Mouse (Mus musculus) lung, postnatal 10 days (tissue): ENCODE data around the gene Atf6.

Source experiments
- DNase-seq: peaks from one replicate; pipeline ENCODE4 v3.0.0; 2021

Gene Atf6

DNA sequence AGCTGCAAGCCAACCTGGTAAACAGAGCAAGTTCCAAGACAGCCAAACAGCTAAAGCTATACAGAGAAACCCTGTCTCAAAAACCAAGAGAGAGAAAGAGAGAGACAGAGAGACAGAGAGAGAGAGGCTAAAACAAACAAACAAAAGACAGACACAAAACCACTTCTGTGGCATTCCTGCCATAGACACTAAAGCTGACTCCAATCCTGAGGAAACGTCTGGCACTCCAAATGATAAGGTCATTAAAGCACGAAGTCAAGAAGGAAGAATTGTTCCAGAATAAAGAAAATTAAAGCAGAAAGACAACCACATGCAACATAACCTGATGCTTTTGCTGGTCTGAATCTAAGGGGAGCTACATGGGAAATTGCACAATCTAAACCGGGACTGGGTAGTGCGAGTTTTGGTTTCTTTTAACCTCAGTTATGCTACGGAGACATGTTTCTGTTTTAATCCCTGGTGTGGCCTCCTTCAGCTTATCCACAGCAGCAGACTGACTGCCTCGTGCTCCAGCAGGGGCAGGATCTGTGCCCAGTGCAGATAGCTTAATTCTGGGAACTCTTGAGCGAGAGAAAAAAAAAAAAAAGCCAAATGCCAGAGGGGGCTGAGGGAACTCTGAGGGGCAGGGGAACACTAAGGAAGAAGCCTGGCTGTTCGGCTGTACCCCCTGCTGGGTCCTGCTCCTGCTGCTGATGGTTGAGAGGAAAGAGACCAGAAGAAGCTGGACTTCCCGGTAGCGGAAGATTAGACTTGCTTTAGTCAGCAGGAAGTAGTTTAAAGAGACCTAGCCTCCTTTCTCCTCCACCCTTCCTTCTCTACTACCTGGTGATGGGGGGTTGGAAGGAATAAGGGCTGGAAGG, 21.9 kb downstream of the Atf6 start:
- no peak for DNase-seq

DNA sequence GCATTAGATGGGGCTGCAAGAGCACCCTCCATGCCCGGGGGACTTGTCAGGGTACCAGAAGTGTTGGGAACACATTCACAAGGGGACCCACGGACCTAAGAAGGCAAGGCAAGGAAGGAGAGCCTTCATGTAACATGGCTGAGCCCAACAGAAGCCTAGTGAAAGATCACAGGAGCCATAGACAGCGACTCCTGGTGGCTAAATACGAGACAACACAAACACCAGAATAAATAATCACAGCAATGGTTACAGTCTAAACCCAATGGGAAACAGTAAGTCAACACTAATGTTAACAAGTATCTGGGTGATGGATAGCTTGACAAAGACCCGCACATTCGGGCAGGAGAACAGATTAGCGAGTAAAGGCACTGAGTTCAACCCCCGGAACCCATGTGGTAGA, 23.2 kb downstream of the Atf6 start:
- DNase-seq = peak; percentile 29

DNA sequence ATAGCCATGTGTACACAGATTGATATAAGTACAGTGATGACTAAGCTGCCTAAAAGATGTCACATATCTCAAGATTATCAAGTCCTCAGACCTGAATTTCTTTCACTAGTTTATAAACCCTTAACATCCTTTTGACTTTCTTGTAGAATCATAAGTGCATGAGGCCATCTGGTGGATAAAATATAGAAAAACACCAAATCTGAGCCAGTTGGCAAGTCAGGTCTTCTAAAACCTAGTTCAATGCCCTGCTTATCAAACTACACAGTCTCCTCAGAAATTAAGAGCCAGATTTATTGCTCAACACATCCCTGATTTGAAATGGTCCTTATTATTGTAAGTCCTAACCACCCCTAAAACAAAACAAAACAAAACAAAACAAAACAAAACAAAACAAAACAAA, 27.9 kb downstream of the Atf6 start:
- peak; percentile 33 for DNase-seq

DNA sequence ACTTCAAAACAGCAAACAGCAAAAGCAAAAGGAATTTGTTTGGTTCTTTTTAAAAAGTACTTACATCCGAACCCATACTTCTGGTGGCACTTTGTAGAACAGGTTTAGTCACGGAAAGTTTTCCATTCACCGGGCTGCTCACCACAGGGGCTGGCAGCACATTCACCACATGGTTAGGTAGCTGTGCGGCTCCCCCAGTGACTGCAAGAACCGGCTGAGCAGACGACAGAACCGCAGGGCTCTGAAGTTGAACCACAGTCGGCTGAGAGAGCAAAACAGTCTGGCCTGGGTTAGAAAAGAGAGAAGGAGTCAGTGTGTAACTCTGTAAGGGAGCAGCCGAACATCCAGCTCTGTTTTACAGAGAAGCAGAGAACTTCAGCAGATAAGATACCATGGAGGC, 32.8 kb downstream of the Atf6 start:
- DNase-seq = no peak

DNA sequence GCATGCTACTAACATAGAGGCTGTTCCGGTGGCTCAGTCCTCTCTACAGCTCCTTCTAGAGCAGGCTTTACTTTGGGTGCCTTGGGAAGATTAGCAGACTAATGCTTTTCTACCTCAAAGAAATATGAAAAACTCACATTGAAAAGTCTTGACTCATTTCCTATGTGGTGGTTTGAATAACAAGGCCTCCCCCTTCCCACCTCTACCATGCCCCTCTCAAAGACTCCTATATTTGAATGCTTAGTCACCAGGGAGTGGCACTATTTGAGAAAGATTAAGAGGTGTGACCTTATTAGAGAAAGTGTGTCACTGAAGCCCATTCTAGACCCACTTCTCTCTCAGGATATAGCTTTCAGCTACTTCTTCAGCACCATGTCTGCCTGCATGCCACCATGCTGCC, 37.8 kb downstream of the Atf6 start:
- DNase-seq = no peak

DNA sequence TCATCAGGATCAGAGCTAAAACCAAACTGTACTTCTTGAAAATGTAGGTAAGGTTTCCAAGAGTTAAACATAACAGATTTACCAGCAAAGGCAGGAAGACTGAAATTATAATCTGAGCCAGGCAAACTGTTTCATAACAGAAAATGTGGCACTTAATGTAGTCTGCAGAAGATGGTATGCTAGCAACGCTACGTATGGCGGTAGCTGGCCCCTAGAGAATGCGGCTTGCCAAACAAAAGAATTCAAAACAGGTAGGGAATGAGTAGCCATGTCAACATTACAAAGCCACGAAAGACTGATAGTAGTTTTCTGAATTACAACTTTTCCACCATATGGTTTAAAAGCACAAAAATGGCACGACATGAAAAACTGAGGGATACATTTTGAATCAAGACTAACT, 38.2 kb downstream of the Atf6 start:
- DNase-seq = no peak

DNA sequence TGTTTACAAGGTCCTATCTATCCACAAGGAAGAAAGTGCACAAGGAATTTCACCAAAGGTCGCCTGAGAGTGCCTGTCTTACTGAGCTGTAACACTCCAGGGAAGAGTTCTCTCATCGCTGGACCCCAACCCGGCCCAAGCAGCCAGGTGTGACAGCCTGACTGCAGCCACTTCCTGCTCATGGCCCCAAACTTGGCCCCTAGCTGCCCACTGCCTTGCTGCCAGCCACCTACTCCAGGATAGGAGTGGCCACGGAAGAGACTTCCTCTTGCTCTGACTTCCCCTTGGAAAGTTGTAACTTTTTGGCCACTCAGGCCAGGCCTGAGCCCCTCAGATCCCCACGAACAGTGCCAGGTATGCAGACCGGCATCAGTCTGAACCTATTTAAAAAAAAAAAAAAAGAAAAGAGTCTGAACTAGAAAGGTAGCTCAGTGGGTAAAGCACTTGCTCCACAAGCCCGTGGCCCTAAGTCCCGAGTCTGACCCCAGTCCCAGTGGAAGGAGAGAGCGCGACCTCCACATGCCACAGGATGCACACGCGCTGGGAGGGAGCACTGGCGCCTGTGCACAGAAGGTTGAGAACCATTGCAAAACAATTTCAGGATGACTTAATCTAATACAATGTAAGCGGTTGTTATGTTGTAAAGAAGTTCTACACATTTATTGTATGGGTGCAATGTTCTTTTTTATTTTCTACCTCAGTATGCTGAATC, 47.3 kb downstream of the Atf6 start:
- no peak for DNase-seq

DNA sequence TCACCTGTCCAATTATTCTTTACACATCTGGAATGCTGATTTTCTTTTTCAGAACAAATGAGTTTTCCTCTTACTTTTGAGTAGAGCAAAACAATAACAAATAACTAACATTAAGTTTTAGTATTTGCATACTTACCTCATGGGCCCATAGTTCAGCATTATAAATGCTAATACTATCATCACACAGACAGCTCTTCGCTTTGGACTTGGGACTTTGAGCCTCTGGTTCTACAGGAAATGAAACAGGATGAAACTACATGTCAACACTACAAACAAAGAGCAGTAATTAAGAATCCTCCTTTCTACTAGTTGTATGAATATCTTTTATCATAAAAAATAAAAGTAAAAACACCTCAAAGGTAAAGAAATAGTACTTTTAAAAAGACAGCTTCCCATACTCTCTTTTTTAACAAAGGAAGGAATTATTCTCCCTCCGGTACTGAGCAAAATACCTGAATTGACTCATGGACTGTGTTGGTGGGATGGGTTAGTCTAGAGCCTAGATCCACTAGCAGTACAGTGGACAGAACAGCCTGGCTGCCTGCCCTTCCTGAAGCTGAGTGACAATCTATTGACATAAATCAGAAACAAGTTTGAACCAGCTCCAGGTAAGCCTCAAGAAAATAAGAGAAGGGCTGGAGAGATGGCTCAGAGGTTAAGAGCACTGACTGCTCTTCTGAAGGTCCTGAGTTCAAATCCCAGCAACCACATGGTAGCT, 52.1 kb downstream of the Atf6 start:
- no peak for DNase-seq

DNA sequence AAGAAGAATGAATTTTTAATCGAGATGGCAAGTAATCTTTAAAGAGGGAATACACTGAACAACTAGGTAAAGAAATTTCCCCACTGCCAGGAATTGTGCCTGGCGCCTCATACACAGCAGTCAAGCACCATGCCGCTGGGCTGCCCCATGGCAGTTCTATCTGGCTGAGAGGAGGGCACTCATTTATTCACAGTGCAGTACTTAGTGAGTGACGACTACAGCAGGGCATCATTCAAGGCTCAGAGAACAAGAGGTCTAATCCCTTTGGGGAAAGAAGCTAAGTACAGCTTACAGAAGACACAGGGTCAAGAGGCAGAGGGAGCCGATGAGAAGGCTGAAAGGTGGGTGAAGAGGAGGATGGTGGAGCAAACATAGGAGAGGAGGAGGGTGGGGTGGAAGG, 54.7 kb downstream of the Atf6 start:
- no peak for DNase-seq

DNA sequence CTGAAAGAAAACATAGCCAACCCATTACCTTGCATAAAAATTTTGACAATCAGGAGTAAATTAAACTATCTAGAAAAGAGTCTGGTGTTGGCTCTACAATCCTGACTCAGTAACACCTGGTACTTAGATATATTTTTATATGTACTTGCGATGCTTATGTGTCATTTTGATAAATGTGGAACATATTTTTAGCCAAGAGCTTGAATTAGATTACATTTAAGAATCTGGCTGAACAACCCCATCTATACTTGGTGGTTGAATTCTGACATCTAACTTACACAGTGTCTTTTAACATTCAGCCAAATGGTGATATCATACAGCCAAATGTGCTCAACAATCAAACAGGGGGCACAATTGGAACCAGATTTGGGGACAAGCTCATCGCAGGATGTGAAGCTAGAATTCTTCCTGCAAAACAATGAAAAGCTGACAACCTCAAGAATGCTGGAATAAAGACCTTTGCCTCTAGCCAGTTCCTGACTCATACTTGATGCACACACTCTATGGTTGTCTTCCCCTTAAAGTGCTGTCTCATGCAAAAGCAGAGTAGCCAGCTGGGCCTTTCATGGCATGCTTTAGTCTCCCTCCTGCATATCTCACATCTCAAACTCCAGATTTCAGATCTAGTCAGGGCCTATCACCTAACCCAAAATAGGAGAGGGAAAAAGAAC, 59.8 kb downstream of the Atf6 start:
- no peak for DNase-seq

DNA sequence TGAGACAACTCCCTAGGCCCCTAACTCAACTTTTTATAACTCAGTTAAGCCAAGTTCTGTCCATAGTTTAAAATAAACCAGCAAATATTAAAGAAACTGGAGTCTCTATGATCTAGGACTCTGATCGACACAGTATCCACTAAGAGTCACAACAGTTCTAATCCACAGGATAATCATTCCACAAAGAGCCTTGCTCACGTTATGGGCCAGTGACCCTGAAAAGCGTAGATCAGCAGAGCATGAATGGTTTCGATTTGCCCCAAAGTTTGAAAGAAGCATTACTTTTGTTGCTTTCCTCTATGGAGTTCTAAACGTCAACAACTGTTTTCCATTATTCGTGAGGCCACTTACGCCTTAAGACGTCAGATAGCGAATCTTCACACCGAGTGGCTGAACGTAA, 62.9 kb downstream of the Atf6 start:
- no peak for DNase-seq

DNA sequence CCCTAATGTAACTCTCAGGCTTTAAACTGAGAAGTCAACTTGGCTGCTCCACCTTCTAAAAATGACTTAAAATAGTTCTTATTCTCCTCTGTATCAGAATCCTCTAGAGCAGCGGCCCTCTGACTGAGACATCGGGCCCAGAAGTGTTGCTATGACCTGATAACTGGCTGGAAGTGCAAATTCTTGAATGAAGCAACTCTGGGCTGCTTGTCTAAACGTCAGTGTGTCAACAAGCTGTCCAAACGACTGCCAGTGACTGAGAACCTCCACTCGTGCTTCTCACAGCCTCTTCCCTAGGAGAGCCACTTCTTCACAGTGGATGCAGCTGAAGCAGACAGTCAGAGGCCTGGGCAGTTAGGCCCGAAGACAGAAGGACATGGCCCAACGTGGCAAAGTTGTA, 64.9 kb downstream of the Atf6 start:
- DNase-seq = peak; percentile 14

DNA sequence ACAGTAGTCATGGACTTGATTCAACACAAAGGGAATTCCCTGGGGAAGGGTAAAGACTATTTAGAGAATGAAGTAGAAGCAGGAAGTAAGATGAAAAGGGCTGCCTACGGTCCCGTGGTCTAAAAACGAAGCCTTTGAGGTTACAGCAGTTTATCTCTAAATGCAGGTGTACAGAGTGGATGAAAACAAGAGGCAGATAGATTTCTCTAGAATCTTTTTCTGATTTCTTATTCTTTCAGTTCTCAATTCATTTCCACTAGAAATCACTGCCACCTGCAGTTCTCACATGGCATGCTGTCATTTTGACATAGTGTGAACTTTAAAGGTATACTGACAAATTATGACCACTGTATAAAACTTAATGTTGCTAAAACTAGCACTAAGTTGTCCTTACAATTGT, 66.9 kb downstream of the Atf6 start:
- no peak for DNase-seq

DNA sequence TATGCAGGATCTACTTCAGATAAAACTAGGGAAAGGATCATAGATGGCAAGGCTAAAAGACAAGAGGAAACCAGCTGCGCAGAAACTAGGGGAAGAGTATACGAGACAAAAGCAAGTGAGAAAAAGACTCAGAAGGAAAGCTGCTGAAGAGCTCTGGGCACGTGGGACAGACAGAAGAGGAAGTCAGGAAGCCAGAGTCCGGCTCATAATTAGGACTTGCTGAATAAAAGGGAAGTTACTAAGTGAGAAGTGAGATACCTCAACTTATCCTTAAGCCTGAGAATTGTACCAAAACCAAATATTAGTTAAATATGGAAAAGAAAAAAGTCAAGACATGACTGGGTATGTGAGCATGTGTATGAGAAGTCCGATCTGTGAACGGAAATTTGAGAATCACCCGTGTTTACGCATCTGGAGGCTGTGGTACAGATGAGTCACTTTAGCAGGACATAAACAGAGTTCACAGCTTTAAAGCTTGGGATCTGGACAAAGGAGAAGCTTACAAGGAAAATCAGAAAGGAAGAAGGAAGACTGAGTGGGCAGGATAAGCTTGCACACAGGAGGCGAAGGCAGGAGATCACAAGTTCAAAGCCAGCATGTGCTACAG, 71.7 kb downstream of the Atf6 start:
- DNase-seq = no peak

DNA sequence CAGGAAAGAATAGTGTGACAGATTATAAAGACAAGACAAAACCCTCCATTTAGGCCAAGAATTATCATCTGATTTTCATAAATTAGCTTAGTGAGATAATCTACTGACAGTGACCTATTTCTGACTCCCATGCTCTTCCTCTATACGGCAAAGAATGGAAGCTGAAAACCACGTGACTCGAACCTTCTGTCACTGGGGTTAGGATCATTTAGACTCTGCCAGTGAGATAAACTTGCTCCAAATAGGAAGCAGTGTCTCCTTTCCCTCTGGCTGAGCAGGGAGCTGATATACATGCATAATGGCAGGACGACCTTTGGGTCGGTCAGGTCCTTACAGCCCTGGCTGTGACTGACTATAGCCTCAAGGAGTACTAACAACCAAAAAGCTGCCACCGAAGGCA, 76.0 kb downstream of the Atf6 start:
- no peak for DNase-seq

DNA sequence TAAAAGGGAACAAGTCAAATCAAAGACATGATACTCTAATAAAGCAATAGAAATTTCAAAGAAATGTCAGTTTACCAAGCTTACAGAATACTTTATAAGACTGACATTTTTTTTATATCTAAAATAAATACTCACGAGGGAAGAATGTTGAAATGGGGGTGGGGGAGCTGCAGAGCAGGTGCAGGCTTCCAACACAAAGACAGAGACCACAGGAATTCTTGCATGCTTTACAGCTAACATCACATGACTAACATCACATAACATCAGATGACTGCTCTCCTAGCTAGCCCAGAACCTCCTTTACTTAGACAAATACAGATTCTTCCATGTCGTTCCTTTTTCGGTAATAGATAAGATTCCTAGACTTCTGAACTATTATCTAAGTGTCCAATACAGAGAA, 76.6 kb downstream of the Atf6 start:
- DNase-seq = no peak

DNA sequence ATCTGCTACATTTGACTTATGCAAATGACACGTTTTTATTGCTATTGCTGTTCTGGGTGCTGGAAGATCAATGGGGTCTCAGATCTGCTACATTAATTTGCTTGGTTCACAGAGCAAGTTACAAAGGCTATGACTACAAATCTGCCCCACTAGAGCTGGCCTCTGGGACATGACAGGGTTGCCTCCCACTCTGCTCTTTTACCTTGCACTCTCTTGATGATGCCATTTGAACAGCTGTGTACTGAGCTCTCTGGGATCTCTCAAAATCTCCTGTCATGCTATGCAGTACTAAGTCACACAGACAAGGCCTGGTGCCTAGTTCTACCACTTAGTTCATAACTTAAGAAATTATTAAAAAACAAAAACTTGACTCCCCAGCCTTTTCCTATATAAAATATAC, 79.9 kb downstream of the Atf6 start:
- no peak for DNase-seq

DNA sequence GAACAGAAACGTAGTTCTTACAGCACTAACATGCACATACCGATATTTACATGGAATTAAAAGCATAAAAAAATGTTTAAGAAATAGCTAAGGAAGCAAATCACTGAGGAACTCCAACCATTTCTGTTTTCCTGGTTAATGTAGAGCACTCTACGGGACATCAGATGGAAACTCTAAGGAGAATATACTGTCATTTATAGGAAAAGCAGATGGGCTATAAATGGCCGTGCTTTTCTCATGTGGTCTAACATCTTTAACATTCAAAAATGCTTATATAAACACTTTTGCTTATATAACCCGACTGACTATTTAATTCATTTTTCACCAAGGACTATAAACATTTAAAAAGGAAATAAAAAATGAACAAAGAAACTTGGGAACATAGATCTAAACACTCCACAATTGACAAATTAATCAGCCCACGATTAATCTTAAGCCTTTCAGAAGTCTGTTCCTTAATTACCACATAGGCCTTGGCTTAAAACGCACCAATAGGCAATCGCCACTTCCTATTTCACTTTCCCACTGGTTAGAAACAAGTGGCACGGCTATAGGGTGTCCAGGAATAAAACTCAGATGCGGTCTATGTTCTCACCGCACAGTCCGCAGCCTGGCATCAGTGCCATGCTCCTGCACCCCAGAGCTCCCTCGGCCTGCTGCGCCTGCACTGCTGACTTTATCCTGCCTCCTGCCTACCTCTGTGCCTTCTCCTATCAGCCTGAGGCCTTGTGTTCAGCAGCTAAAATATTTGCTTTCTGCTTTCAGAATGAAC, 80.8 kb downstream of the Atf6 start:
- DNase-seq = no peak

DNA sequence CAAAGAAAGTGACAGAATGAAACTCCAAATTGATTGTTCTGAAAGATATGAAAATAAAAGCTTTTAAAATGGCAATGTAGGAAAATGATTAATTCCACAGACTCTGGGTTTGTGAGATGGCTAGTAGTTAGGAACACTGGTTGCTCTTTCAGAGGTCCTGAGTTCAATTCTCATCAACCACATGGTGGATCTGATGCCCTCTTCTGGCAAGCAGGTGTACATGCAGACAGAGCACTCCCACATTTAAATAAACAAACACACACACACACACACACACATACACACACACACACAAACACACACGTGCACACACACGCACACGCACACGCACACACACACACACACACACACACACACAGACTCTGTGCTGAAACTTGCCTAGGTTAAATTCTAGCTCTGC, 89.9 kb downstream of the Atf6 start:
- no peak for DNase-seq

DNA sequence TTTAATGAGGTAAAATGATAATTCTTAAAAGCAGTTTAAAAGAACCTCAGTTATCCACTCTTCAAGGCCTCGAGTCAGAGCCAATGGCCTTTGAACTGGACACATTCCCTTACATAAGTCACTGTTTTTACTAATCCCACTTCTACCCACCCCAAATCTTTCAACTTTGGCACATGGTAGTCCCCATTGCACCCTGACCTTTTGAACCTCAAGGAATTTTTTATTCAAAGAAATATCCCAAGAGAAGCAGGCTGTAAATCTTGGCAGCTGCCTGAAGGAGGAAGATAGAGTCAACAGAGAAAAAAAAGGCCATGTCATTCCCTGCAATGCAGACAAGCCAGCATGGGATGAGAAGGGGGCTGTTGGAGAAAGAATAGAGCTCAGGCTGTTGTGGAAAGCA, 93.1 kb downstream of the Atf6 start:
- no peak for DNase-seq

DNA sequence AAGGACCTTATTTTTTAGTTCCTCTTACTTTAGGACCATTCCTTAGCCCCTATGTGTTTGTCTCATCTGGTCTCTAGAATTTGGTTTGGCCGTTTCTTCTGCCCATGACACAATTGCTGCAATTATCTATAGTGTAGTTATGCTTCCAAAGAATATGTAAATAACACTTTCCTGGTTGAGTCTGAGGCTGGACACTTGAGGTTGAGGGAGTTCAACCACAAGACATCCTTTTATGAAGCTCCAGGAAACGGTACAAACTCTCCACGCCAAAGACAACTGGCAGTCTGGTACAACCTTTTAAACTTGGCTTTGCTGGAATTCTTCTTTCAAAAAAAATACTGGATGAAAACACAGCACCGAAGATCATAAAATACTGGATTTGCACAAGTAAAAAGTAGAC, 94.1 kb downstream of the Atf6 start:
- no peak for DNase-seq

DNA sequence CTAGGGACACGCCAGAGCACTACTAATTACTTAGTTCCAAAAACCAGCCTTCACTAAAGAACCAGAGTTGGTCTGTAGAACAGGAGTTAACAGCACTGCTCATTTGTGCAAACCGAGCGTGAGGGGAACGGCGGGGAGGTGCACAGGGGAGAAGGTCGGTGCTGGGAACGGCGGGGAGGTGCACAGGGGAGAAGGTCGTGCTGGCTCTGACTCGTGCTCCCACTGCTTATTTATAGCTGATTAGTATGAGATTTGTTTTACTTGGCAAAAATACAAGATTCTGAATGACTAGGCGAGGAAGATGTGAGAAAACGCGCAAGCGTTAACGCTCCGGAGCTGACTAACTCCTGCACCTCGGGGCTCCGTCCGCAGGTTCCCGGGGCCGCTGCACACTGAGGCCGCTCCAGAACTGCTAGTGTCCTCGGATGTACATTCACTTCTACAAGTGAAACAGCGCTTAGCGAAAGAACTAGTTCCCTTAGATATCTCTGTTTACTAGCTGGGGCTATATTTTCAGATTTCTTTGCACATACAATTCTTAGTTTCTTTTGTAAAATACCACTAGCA, 96.1 kb downstream of the Atf6 start:
- DNase-seq = peak; percentile 38
